Mouse (Mus musculus): ENCODE data around the gene Ahnak2.

Gene Ahnak2

GRCm38 (mm10) chr12:112734881-112735655 lies 67.4 kb downstream of the Ahnak2 start:
- DNase-seq (ENCODE audit: low spot score) = no peak

GRCm38 (mm10) chr12:112734108-112734820 lies 68.2 kb downstream of the Ahnak2 start:
- no peak for DNase-seq (ENCODE audit: low spot score)

DNA sequence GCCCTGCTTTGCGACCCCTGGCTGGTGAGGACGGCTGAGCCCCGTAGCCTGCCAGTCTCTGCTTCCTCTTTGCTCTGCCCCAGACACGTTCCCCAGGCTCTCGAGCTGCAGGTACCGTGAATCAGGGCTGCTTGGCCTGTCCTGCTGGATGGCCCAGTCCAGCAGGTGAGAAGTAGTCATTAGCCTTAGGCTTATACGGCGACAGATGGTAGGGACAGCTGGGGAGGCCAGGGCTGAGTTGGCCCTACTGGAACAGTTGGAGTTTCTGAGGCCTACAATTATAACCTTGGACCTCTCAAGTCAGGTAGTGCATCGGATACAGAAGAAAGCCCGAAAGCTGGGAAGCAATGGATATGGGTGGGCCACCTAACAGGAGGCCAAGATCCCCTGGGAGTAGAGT lies 69.9 kb downstream of the Ahnak2 start:
- no peak for DNase-seq (ENCODE audit: low spot score)

GRCm38 (mm10) chr12:112730808-112731207 lies 71.6 kb downstream of the Ahnak2 start:
- no peak for DNase-seq (ENCODE audit: low spot score)

DNA sequence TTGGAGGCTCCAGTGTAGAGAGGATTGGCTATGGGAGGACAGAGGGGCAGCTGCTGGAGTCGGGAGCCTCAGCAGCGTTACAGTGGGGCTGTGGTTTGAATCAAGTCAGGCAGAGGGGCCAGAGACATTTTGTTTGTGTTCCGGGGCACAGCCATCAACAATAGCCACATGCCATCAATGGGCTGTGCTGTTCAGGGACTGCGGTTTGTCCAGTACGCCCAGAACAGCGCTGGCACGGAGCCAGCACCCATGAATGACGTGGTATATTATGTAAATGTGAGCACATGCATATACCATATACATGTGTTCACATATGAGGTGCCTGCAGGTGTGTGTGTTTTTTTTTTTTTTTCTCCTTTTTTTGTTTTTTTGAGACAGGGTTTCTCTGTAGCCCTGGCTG lies 74.7 kb downstream of the Ahnak2 start:
- DNase-seq (ENCODE audit: low spot score) = no peak

DNA sequence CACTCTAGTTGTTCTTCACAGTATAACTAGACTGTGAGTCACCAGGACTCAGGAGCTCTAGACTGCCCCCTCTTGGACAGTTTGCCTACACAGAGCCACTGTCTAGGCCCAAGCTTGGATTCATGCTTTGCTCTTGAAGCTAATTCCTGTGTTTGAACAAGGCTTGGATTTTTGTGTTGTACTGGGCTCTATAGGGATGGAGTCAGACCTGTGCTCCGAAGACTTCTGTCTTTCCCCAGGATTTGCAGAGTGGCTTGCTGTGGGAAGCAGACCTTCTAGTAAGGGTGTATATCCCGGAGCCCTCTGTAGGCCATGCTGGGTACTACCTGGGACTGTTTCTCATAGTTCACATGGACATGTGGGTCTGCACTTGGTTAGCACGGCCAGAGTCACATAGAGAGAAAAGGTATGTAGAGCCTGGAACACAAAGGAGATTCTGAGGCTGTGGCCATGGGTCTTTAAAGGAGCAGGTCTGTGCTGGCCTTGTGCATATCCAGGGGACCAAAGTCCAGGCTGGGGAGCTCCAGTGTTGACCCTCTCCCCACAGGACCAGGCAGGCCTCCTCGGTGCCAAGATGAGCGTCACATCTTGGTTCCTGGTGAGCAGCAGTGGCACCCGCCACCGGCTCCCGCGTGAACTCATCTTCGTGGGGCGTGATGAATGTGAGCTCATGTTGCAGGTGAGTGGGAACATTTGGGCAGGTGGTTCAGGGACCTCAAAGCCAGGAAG lies 78.2 kb downstream of the Ahnak2 start:
- DNase-seq (ENCODE audit: low spot score) = peak; percentile 63

GRCm38 (mm10) chr12:112723445-112723844 lies 79.0 kb downstream of the Ahnak2 start:
- DNase-seq (ENCODE audit: low spot score) = no peak

DNA sequence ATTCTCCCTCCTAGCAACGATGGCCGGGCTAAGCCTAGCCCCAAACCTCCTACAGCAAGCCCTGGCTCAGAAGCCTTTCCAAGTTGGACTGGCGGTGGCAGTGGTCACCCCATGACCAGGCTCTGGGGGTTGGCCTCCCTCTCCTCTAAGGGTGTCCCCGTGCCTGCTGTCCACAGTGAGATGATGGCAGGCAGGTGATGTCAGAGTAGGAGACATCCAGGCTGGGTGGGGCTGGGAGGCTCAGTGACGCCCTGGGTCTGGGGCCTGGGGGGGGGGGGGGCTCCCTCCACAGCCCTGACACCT lies 79.5 kb downstream of the Ahnak2 start:
- DNase-seq (ENCODE audit: low spot score) = no peak

DNA sequence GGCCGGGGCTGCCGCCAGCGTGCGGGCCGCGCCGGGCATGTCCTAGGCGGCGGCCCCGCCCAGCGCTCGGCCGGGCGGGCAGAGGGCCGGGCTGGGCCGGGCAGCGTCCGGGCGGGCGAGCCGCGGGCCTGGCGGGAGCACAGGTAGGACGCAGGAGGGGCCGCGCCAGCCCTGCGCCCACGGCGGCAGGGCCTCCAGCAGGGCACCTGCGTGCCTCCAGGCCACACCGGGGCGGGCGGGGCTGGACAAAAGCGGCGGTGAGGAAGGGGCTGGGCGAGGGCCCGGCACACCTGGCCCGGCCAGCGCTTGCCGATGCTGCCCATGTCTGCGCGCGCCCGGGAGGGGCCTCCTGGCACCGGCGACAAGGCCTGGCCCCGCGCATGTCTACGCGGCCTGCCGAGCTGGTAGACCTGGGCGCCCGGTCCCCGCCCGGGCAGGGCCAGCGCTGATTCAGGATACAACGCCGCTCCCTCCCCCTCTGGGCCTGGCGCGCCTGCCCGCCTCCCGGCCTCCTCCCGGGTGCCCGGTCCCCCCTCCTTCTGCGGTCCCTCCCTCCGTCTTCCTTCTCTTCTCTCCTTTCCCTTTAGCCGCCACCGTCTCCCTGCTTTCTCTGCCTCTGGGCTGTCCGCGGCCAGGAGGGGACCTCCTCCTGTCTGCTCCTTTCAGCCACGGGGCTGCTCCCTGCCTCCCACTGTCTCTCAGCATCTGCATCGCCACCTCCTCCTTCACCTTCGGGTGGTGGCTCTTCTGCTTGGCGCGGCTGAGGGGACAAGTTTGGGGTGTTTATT lies 80.0 kb downstream of the Ahnak2 start:
- DNase-seq (ENCODE audit: low spot score) = peak; percentile 70

All from ovary, postnatal 36 days (tissue).